Mouse (Mus musculus) forebrain, embryonic 11.5 days (tissue): Measurements from ENCODE around the gene Prkce. TPM values are rescaled to one million over a fixed set of nuclear protein-coding genes. Genes with fewer than 3 reads are reported as not detected.

Experiments used
- ATAC-seq: fragments of 200-750 bp; cut with Nextera tagmentation; replicated peaks from 2 replicates; pipeline ENCODE4 v1.8.0; 2017; ENCODE audit warnings: moderate TSS enrichment; ENCODE audit not compliant: low FRiP score
- DNase-seq: peaks from one replicate; pipeline ENCODE4 v3.0.0-alpha.2; 2017; ENCODE audit warnings: low spot score
- H3K27ac ChIP-seq: fragments of 300-500 bp; sonication (generic); 2 replicates; pipeline ENCODE4 v1.5.1; 2014; ENCODE audit warnings: low read depth, low read length
- H3K27me3 ChIP-seq: fragments of 300-500 bp; sonication (generic); 2 replicates; pipeline ENCODE4 v1.6.1; 2014; ENCODE audit warnings: mild to moderate bottlenecking, low read length, mixed read lengths; ENCODE audit not compliant: control insufficient read depth, insufficient read depth
- H3K36me3 ChIP-seq: fragments of 300-500 bp; sonication (generic); 2 replicates; pipeline ENCODE4 v1.6.1; 2014; ENCODE audit warnings: mild to moderate bottlenecking, low read length, moderate library complexity, mixed read lengths; ENCODE audit not compliant: control insufficient read depth, insufficient read depth
- H3K4me1 ChIP-seq: fragments of 300-500 bp; sonication (generic); replicated peaks from 2 replicates; pipeline ENCODE4 v1.6.1; 2014; ENCODE audit warnings: low read length, mixed read lengths; ENCODE audit not compliant: control insufficient read depth, insufficient read depth
- H3K4me2 ChIP-seq: fragments of 300-500 bp; sonication (generic); 2 replicates; pipeline ENCODE4 v1.6.1; 2014; ENCODE audit warnings: low read depth, mild to moderate bottlenecking, low read length, moderate library complexity, mixed read lengths; ENCODE audit not compliant: severe bottlenecking
- H3K4me3 ChIP-seq: fragments of 300-500 bp; sonication (generic); 2 replicates; pipeline ENCODE4 v1.5.1; 2014; ENCODE audit warnings: low read depth, low read length
- H3K9ac ChIP-seq: fragments of 300-500 bp; sonication (generic); 2 replicates; pipeline ENCODE4 v1.6.1; 2014; ENCODE audit warnings: low read length
- H3K9me3 ChIP-seq: fragments of 300-500 bp; sonication (generic); 2 replicates; pipeline ENCODE4 v1.6.1; 2016; ENCODE audit warnings: low read length, mixed read lengths; ENCODE audit not compliant: control insufficient read depth
- WGBS: fragments of 180-500 bp; shearing (Covaris S2); extraction: QIAGEN DNeasy Blood & Tissue Kit; methylation state at CpG from one replicate; pipeline ENCODE4 v1.1.7; 2014; 5-methylcytosine and 5-hydroxymethylcytosine counted together
- polyA plus RNA-seq: library from polyadenylated mRNA; unstranded; fragments of >200 nt; fragmentation: Nextera tagmentation; extraction: Ambion mirVana; gene quantifications from 2 replicates; pipeline ENCODE4 v1.2.1, GENCODE M21; 2014

The Prkce gene
- polyA plus RNA-seq, 1 experiment from 2014 or later: 6.0 TPM

DNA sequence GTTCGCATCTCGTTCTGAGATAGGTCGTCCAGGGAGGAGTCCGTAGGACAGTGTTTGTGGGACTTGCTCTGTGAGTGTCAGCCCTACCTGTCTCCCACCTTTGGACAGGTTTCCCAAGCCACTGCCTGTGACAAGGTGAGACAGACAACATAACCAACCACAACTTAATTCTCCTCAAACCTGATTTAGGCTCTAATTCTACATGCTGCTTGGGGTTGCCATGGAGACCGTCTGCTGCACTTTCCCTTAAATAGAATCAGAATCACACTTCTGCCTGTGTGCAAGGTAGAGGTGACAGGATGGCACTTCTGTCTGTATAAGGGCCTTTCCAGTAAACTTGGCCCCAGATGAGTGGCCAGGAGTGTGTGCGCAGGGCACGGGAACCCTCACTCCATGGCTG lies 248.4 kb downstream of the Prkce start:
- no peak overlapping the region for H3K9ac ChIP-seq
- H3K36me3 ChIP-seq: no peaks in the 10 kb centered on the region
- ATAC-seq (no peak), DNase-seq (no peak)
- H3K4me2 ChIP-seq: no peak overlapping the region
- no peak overlapping the region for H3K27ac ChIP-seq
- H3K27me3 ChIP-seq: no peaks in the 10 kb centered on the region
- H3K9me3 ChIP-seq: no peaks in the 10 kb centered on the region
- 0 out of 2 replicates have a peak, but pooled peaks cover 2% of the 10 kb centered on the region for H3K4me1 ChIP-seq
- WGBS: 91% methylated on average over 7 of the region's 7 CpGs
- no peak overlapping the region for H3K4me3 ChIP-seq

DNA sequence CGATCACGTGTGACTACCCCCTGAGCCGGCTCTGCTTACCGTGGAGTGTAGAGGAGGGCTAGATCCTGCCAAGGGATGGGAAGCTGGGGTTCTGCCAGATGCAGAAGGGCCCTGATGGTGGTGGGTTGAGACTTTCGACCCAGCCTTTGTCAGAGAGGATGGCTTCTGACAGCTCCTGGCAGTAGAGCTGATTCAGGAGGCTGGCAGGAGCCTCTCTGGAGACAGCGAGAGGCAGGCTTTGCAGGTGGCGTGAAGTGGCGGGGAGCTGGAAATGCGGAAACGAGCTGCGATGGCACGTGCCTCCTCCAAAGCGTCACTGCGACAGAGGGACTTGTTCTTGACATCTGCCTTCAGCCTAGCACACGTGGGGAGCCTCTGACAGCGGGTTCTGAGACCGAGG lies 250.7 kb downstream of the Prkce start:
- Histone ChIP-seq H3K27ac (no peak overlapping the region), H3K27me3 (no peaks in the 10 kb centered on the region), H3K9me3 (no peaks in the 10 kb centered on the region), H3K9ac (no peak overlapping the region), H3K4me2 (no peak overlapping the region), H3K4me1 (no peaks in the 10 kb centered on the region), H3K36me3 (no peaks in the 10 kb centered on the region), H3K4me3 (no peak overlapping the region)
- DNase-seq (no peak), ATAC-seq (no peak)
- 89% methylated on average over 17 of the region's 17 CpGs for WGBS

DNA sequence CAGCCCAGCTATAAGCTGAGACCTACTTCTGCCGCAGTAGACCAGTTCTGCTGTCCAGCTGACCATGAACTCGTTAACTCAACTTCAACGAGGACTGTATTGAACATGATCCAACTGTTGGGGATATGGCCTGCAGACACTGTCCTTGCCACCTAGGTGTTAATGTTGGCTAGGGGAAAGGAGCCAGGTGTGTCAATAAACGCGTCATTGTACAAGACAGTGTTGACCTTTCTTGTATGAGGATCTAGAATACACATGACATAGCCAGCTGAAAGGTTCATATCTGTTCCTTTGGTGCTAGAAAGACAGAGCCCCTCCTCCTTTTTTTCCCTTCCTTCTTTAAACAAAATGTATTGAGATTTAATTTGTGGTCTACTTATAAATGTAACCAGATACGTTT lies 251.6 kb downstream of the Prkce start:
- Histone ChIP-seq H3K4me3 (no peak overlapping the region), H3K4me1 (no peaks in the 10 kb centered on the region), H3K9me3 (no peaks in the 10 kb centered on the region), H3K4me2 (no peak overlapping the region), H3K9ac (no peak overlapping the region), H3K36me3 (no peaks in the 10 kb centered on the region), H3K27ac (no peak overlapping the region), H3K27me3 (no peaks in the 10 kb centered on the region)
- WGBS: 95% methylated on average over 6 of the region's 6 CpGs
- ATAC-seq: no peak
- no peak for DNase-seq

DNA sequence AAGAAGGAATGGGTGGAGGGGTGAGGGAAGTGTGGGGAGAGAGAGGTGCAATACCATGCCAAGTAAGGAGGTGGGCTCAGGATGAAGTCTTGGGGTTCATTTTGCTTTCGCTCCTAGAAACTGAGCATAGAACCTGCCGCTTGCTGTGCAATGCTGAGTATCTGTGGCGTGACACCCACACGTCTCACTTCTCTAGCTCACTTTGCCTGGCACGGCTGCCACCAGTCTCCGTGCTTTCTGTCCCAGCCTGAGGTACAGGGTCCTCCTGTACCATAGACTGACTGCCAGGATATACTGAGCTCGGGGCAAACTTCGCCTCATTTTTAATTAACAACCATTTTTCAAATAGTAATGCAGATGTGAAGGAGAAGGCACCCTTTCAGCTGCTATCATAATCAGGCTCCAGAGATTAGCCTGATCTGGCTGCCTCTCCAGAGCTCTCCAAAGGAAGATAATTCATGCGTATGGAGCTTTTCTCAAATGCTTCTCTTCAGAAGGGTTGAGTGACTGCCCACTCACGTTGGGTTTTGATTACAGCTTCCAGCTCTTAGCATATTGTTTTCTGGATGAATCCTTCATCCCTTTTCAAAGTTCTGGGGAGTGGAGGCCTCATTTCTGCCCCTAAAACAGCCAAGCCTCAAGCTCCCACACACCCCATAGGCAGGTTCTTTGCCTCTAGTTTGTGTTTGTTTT lies 253.2 kb downstream of the Prkce start:
- 82% methylated on average over 10 of the region's 10 CpGs for WGBS
- Histone ChIP-seq H3K4me1 (no peaks in the 10 kb centered on the region), H3K4me3 (no peak overlapping the region), H3K36me3 (no peaks in the 10 kb centered on the region), H3K9ac (no peak overlapping the region), H3K9me3 (no peaks in the 10 kb centered on the region; the same call in 1 of the 2 replicates), H3K27me3 (no peaks in the 10 kb centered on the region), H3K4me2 (no peak overlapping the region), H3K27ac (no peak overlapping the region)
- no peak for DNase-seq
- ATAC-seq: no peak

DNA sequence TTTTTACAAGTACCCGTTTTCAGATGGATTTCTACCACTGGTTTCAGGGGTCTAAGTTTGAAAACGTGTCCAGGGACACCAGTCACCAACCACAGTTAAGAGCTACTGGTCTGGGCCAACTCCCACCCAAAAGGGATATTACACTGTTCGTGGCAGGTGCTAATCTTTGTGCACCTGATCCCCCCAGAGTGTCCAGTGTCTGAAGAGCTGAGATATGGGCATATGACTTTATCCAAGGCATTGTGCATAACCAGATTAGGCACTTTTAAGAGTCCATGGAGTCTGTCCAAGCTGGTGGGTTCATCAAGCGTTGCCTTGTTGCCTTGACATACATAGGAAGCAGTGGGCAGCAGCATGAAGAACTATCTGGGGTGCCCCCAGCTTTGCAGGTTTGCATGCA lies 254.4 kb downstream of the Prkce start:
- Histone ChIP-seq H3K27ac (no peak overlapping the region), H3K36me3 (no peaks in the 10 kb centered on the region), H3K4me2 (no peak overlapping the region), H3K9ac (no peak overlapping the region), H3K4me3 (no peak overlapping the region), H3K27me3 (no peaks in the 10 kb centered on the region), H3K9me3 (no peaks in the 10 kb centered on the region; the same call in 1 of the 2 replicates), H3K4me1 (no peaks in the 10 kb centered on the region)
- 82% methylated on average over 4 of the region's 4 CpGs for WGBS
- no peak for DNase-seq
- no peak for ATAC-seq

DNA sequence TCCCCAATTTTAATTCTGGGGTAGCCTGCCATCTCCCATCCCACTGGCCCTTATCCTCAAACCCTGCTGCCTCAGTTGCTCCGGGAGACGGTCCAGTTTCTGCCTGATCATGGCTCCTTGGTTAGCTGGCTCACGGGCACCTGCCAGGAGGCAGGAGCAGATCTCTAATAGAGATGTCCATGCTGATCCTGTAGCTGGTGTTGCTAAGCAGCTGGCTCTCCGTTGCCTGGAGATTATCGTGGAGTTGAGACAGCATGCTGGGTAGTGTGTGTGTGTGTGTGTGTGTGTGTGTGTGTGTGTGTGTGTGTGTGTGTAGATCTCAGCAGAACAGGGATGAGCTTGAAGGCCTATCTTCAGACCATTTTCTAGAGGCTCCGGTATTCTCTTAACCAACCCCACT lies 262.3 kb downstream of the Prkce start:
- ATAC-seq: no peak
- Histone ChIP-seq H3K9me3 (no peaks in the 10 kb centered on the region; the same call in 1 of the 2 replicates), H3K4me2 (no peak overlapping the region), H3K4me3 (no peak overlapping the region), H3K27me3 (no peaks in the 10 kb centered on the region), H3K27ac (no peak overlapping the region), H3K36me3 (no peaks in the 10 kb centered on the region), H3K4me1 (no peaks in the 10 kb centered on the region), H3K9ac (no peak overlapping the region)
- WGBS: 87% methylated on average over 6 of the region's 6 CpGs
- DNase-seq: no peak

DNA sequence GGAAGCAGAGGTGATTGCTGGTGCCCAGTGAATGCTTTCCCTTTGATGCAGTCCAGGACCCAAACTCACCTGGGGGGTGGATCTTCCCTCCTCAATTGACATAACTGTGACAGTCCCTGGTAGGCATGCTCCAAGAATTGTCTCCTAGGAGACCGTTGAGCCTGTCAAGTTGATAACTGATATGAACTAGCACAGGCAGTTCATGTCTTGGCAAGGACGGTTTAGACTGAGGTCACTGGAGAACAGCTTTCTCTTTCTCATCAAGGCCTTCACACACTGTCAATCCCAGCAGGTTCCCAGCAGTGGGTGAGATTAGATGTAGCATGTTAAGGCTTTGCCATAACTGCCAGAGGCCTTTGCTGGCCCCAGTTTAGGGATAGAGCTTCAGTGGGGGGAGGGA lies 265.5 kb downstream of the Prkce start:
- ATAC-seq (no peak), DNase-seq (no peak)
- 86% methylated on average over 2 of the region's 2 CpGs for WGBS
- Histone ChIP-seq H3K36me3 (no peaks in the 10 kb centered on the region), H3K4me3 (no peak overlapping the region), H3K4me2 (no peak overlapping the region), H3K4me1 (no peaks in the 10 kb centered on the region), H3K27me3 (no peaks in the 10 kb centered on the region), H3K9ac (no peak overlapping the region), H3K27ac (no peak overlapping the region), H3K9me3 (no peaks in the 10 kb centered on the region)

DNA sequence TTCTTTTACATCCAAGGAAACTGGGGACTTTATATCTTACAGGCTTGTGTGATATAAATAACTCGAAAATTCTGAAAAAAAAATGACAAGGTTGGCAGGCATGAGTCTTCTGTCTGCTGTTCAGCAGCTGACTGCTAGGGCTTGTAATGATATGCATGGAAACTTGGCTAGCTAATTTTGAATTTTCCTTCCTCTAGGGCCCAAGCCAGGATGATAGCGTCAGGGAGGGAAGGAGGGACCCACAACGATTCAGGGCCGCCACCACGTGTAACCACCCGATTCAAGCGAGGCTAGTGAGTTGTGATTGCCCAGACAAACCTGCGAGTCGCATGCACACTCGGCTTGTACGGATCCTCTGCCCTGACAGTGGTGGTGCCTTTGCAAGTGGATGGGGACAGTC lies 266.2 kb downstream of the Prkce start:
- Histone ChIP-seq H3K36me3 (no peaks in the 10 kb centered on the region), H3K27me3 (no peaks in the 10 kb centered on the region), H3K4me1 (no peaks in the 10 kb centered on the region), H3K27ac (no peak overlapping the region), H3K4me3 (no peak overlapping the region), H3K9me3 (no peaks in the 10 kb centered on the region), H3K4me2 (no peak overlapping the region), H3K9ac (no peak overlapping the region)
- DNase-seq: no peak
- ATAC-seq: no peak
- WGBS: 94% methylated on average over 11 of the region's 11 CpGs

DNA sequence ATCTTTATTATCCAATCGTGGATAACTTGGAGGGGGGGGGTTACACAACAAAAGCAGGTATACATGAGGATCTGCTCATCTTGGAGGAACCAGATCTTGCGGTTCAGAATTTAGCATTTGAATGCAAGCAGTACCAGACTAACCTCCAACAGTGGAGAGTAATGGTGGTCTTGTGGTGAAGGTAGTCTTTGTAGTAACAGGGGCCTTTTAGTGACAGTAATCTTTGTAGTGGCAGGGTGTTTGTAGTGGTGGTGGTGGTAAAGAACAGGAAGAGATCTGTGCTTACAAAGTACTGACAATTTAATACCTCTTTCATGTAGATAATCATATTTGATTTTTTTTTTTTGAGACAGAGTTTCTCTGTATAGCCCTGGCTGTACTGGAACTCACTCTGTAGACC lies 267.2 kb downstream of the Prkce start:
- H3K27me3 ChIP-seq: no peaks in the 10 kb centered on the region
- WGBS: 73% methylated on average over 2 of the region's 2 CpGs
- no peaks in the 10 kb centered on the region for H3K4me1 ChIP-seq
- no peaks in the 10 kb centered on the region for H3K9me3 ChIP-seq
- DNase-seq: no peak
- no peak overlapping the region for H3K27ac ChIP-seq
- H3K4me2 ChIP-seq: no peak overlapping the region
- no peak overlapping the region for H3K9ac ChIP-seq
- no peaks in the 10 kb centered on the region for H3K36me3 ChIP-seq
- ATAC-seq: no peak
- H3K4me3 ChIP-seq: no peak overlapping the region
